Mouse (Mus musculus) neural tube, postnatal 0 days (tissue): ENCODE measurements around the gene Rpf1. TPM values are rescaled to one million over a fixed set of nuclear protein-coding genes. Genes with fewer than 3 reads are reported as not detected.

Source experiments
- polyA plus RNA-seq: library from polyadenylated mRNA; unstranded; fragments of >200 nt; fragmentation: Nextera tagmentation; extraction: Ambion mirVana; gene quantifications from 2 replicates; pipeline ENCODE4 v1.2.1, GENCODE M21; 2015

The Rpf1 gene
- polyA plus RNA-seq = 27.9 and 28.6 TPM in 2 replicates

DNA sequence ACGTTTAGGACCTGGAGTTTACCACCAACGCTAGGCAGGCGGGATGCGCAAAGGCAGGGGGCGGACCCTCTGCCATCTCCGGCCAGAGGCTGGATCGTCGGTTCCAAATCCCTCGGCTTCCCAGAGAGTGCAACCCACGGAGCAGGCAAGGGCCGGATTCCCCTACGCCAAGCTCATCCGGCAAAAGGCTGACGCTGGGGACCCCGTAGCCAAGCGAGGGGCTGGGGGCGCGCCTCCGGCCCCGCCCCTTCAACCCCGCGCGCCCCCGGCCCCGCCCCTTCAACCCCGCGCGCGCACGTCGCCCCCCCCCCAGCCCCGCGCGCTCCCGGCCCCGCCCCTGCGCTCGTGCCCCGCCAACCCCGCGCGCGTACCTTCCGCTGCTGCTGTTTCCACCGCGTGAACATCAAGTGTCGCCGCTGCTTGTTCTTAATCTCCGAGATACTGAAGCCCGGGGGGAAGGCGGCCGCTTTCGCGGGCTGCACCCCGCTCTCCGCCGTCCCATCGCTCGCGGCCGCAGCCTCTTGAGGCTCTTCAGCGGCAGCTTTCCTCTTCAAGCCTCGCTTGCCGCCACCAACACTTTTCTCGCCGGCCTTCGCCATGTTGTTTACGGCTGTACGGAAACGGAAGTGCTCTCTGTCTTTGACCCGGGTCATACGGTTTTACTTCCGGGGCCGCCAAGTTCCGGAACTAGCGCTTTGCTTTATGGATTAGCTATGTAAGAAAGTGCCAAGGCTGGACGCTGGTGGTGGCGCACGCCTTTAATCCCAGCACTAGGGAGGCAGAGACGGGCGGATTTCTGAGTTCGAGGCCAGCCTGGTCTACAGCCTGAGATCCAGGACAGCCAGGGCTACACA is at the start of gene Rpf1:
TSS of gene Rpf1 (minus strand) at position 632 of the 854 bp plus-strand sequence.

DNA sequence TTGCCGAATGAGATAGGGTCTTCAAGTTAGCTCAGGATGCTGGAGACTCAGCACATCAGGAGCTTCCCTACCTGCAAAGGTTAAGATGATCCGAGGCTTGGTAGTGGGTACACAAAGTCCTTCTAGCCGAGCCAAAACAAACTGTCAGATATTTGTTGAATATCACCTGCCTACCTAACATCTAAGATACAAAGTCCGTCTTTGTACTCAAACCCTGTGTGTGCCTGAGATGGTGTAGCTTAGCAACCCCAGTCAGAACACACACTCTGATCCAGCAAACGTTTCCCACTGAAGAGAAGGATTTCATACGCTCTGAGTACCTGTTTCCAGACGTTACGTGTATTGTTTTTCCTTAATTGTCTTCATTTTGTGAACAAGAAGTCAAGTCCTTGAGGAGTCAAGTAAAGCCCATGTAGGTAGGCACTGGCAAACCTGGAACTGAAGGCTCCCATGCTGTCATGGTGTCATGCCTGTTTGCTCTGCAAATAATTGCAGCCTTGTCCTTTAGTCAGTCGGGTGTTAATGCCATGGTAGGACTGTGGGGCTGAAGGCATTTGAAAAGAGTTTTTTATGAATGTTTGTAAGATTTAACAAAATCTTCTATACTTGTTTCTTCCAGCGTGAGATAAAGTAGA is 49.0 kb upstream of the Rpf1 start, which contains the start of gene Uox:
TSS of gene Uox (plus strand) at position 279 of the 635 bp plus-strand sequence.

DNA sequence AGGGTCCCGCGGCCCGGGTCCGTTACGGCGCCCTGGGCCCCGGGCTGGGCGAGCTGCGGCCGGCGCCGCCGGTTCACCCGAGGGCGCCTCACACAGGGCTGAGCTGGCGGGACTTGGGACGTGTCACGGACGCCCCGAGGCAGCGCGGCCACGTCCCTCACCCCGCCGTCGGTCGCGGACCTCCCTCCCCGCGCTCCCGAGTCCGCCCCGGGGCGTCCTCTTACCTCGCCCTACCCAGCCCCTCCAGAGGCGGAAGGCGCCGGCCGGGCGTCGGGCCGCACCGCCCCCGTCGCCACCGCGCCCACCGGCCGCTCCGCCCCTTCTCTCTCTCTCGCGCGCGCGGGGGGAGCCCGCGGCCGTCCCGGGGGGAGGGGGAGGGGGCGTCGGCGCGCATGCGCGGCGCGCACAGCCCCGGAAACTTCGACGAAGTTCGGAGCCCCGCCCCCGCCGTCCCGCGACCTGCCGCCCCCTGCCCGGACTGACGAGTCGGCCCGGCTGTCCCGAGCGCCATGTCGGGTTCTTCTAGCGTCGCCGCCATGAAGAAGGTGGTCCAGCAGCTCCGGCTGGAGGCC is 21.7 kb downstream of the Rpf1 start, which contains the start of the genes Spata1 and Gng5:
TSS of gene Spata1 (minus strand) at position 323 of the 572 bp plus-strand sequence.
TSS of gene Gng5 (plus strand) at position 377 of the 572 bp plus-strand sequence.

Other genes starting within 250 kb of the Rpf1 start
- 25.4 and 27.0 TPM in 2 replicates for gene Ssx2ip, start 116.8 kb downstream of the Rpf1 start, polyA plus RNA-seq
- 5.9 and 6.0 TPM in 2 replicates for gene Ctbs, start 71.6 kb downstream of the Rpf1 start, polyA plus RNA-seq
- 3.4 and 4.7 TPM in 2 replicates for gene Spata1, start 21.7 kb downstream of the Rpf1 start, polyA plus RNA-seq
- gene Gng5, start 21.6 kb downstream of the Rpf1 start, polyA plus RNA-seq = 343 and 414 TPM in 2 replicates
- gene Uox, start 49.0 kb upstream of the Rpf1 start, polyA plus RNA-seq = 0.12 and 0.60 TPM in 2 replicates
- not detected in 2 replicates for gene Dnase2b, start 94.2 kb upstream of the Rpf1 start, polyA plus RNA-seq
- 0.46 TPM in 1 of 2 replicates, not detected in the other for gene 4930503B20Rik, start 129.9 kb upstream of the Rpf1 start, polyA plus RNA-seq
- 0.43 and 0.54 TPM in 2 replicates for gene Samd13, start 164.2 kb upstream of the Rpf1 start, polyA plus RNA-seq